Mouse (Mus musculus) small intestine, adult 2 months (tissue): ENCODE results near the gene Cpne2.

Experiments used
- CTCF ChIP-seq: fragments of 200-500 bp; IDR thresholded peaks from 2 replicates; pipeline ENCODE4 v1.5.1; 2012; ENCODE audit warnings: low read depth, mild to moderate bottlenecking, control low read depth, inconsistent platforms, low read length, moderate library complexity, mixed read lengths; ENCODE audit not compliant: insufficient replicate concordance, insufficient read length; ENCODE audit errors: extremely low read depth
- POLR2A ChIP-seq: fragments of 200-500 bp; IDR thresholded peaks from 2 replicates; pipeline ENCODE4 v1.6.1; 2012; ENCODE audit warnings: low read depth, mild to moderate bottlenecking, control low read depth, inconsistent platforms, low read length, moderate library complexity

- TF ChIP-seq CTCF (no peak), POLR2A (no peak)
These were observed 17.2 kb upstream of the Cpne2 start for GRCm38 (mm10) chr8:94515430-94516208.
